Mouse (Mus musculus) CD4-positive naive resting alpha-beta T cell, adult 57 days (primary cell): Measurements from ENCODE around the gene Setd1b. TPM values are rescaled to one million over a fixed set of nuclear protein-coding genes. Genes with fewer than 3 reads are reported as not detected.

Source experiments
- total RNA-seq: library from RNA; stranded (reverse); gene quantifications from one replicate; pipeline ENCODE4 v1.2.4, GENCODE M21; 2023

Gene Setd1b
- 97.1 TPM for total RNA-seq

GRCm38 (mm10) chr5:123142161-123143157 is at the start of gene Setd1b:
Setd1b (plus strand) TSS chr5:123142193.

GRCm38 (mm10) chr5:123132308-123133071 is 9.5 kb upstream of the Setd1b start, which contains the start of gene Rhof:
Rhof (minus strand) TSS chr5:123132692.

GRCm38 (mm10) chr5:123169284-123169683 is 27.3 kb downstream of the Setd1b start, which contains the start of gene Psmd9:
Psmd9 (plus strand) TSS chr5:123169413.

GRCm38 (mm10) chr5:123182651-123183050 is 40.7 kb downstream of the Setd1b start, which contains the start of gene Hpd:
Hpd (minus strand) TSS chr5:123182727.

Other genes with a start within 250 kb of the Setd1b start
- gene Kdm2b, start 152.4 kb upstream of the Setd1b start, total RNA-seq, result 77.0 TPM
- gene Orai1, start 127.1 kb upstream of the Setd1b start, total RNA-seq, result 87.2 TPM
- gene Morn3, start 95.2 kb upstream of the Setd1b start, total RNA-seq, result not detected
- 8.4 TPM for gene Tmem120b, start 73.8 kb upstream of the Setd1b start, total RNA-seq
- gene Rhof, start 9.5 kb upstream of the Setd1b start, total RNA-seq, result 86.3 TPM
- 24.7 TPM for gene Psmd9, start 27.2 kb downstream of the Setd1b start, total RNA-seq
- not detected for gene Hpd, start 40.5 kb downstream of the Setd1b start, total RNA-seq
- 2.9 TPM for gene Wdr66, start 109.9 kb downstream of the Setd1b start, total RNA-seq
- 15.4 TPM for gene Bcl7a, start 201.6 kb downstream of the Setd1b start, total RNA-seq